Mouse (Mus musculus) lung, postnatal 0 days (tissue): ENCODE results near the gene Ppp1r3f.

Source experiments
- CTCF ChIP-seq: IDR thresholded peaks from 2 replicates; pipeline ENCODE4 v1.5.1; 2016; ENCODE audit warnings: antibody characterized with exemption, mild to moderate bottlenecking
- EP300 ChIP-seq: IDR thresholded peaks from 2 replicates; pipeline ENCODE4 v1.6.1; 2016; ENCODE audit warnings: antibody characterized with exemption, mild to moderate bottlenecking, control low read depth

DNA sequence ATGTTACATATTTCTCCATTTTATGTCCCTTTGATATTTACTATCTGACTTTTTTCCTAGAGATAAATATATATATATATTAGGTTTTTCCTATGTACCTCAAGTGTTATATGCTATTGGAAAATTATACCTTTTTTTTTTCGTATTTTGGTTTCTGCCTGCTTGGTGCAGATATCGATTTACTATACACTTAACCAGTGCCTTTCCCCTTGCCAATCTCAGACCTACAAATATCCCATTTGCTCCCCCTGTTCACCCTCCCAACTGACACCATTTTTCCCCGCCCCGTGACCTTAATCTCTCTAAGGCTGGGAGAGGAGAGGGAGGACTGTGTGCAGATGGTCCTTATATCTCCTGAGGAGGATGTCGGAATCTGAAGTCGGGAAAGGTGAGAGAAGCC is 32.7 kb upstream of the Ppp1r3f start, which contains the start of gene Cacna1f:
- no peak for TF ChIP-seq CTCF
- no peak for TF ChIP-seq EP300
